8 mouse cellular contexts compared by ENCODE assay signal in the genomic region with DNA sequence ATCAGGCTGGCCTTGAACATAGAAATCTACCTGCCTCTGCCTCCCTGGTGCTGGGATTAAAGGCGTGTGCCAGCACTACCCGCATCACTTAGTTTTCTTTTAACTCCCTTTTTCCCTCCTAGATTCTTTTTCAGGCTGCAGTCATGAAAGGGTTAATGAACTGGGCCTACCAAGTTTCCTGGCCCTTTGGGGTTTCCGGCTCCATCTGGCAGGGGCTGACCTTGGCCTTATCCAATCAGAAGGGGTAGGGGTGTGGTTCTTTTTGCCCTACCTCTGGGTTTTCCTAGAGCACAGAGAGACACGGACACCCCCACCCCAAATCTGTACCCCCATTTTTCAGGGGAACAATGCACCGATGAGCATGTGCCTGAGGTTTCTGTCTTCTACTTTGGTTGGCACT. TPM values are rescaled to one million over a fixed set of nuclear protein-coding genes. Genes with fewer than 3 reads are reported as not detected.
A peak's percentile ranks its signal among the peaks of the same experiment; 100 is the strongest.
DNase-seq lines count a peak whose midpoint lies in the region; ATAC-seq and TF ChIP-seq lines count a peak whose summit lies in the region.

No protein-coding gene starts in this region.

- H3K4me1 ChIP-seq in kidney, adult 2 months (ENCODE audit: control insufficient read depth, insufficient read depth, low read length): peaks cover 4% of the 10 kb centered on the region; the same call in 1 of the 2 replicates
- peaks cover 18% of the 10 kb centered on the region; the same call in 1 of the 2 replicates for H3K4me1 ChIP-seq in lung, postnatal 0 days (ENCODE audit: insufficient read depth, low read depth, low read length)
- peaks cover 18% of the 10 kb centered on the region for H3K4me1 ChIP-seq in small intestine, adult 2 months (ENCODE audit: control insufficient read depth, insufficient read depth, insufficient read length, low read length)

- H3K9ac ChIP-seq in lung, postnatal 0 days (replicated peaks; ENCODE audit: low read depth): no peak overlapping the region; the same call in 1 of the 2 replicates

- H3K4me2 ChIP-seq in lung, postnatal 0 days (replicated peaks; ENCODE audit: low read depth, low read length): peak overlapping the region; percentile 44

- TF ChIP-seq CTCF in kidney, adult 2 months (conservative IDR thresholded peaks at IDR 0.05; ENCODE audit: insufficient read depth, insufficient read length, low read depth, low read length): no peak
- TF ChIP-seq CTCF in lung, postnatal 0 days (IDR thresholded peaks at IDR 0.05): no peak
- TF ChIP-seq CTCF in small intestine, adult 2 months (IDR thresholded peaks at IDR 0.05; ENCODE audit: extremely low read depth, insufficient read length, insufficient replicate concordance, low read depth, low read length): no peak

- TF ChIP-seq POLR2A in kidney, adult 2 months (IDR thresholded peaks at IDR 0.05; ENCODE audit: low read depth, low read length): no peak
- TF ChIP-seq POLR2A in small intestine, adult 2 months (IDR thresholded peaks at IDR 0.05; ENCODE audit: low read depth, low read length): no peak

- H3K9me3 ChIP-seq in lung, postnatal 0 days (ENCODE audit: low read length): no peaks in the 10 kb centered on the region

- no peak for TF ChIP-seq EP300 in lung, postnatal 0 days (IDR thresholded peaks at IDR 0.05)

- H3K4me3 ChIP-seq in kidney, adult 2 months (ENCODE audit: insufficient read depth, low read depth, low read length): no peak overlapping the region
- H3K4me3 ChIP-seq in lung, postnatal 0 days (ENCODE audit: low read depth, low read length): 0 out of 2 replicates have a peak overlapping the region, but pooled peaks have one; percentile 8
- H3K4me3 ChIP-seq in small intestine, adult 2 months (ENCODE audit: low read depth, low read length): no peak overlapping the region

- WGBS in kidney, adult 2 months: 19% methylated on average over 5 of the region's 5 CpGs
- 16% methylated on average over 5 of the region's 5 CpGs for WGBS in lung, postnatal 0 days
- WGBS in small intestine, adult 2 months: 23% methylated on average over 5 of the region's 5 CpGs

- no peak overlapping the region for H3K27ac ChIP-seq in kidney, adult 2 months (ENCODE audit: insufficient read depth, low read depth, low read length)
- H3K27ac ChIP-seq in lung, postnatal 0 days (ENCODE audit: low read length): peak overlapping the region; percentile 64; the same call in 1 of the 2 replicates
- peak overlapping the region; percentile 17; the same call in 1 of the 2 replicates for H3K27ac ChIP-seq in small intestine, adult 2 months (ENCODE audit: insufficient read depth, low read depth, low read length)

- peaks cover 11% of the 10 kb centered on the region for H3K36me3 ChIP-seq in kidney, adult 2 months (ENCODE audit: control insufficient read depth, insufficient read depth, low read length)
- peaks cover 20% of the 10 kb centered on the region for H3K36me3 ChIP-seq in lung, postnatal 0 days (ENCODE audit: insufficient read depth, low read length)
- H3K36me3 ChIP-seq in small intestine, adult 2 months (ENCODE audit: control insufficient read depth, insufficient read depth, low read length): peaks cover 46% of the 10 kb centered on the region

- peak; percentile 20; the same call in 1 of the 2 replicates for ATAC-seq in lung, postnatal 0 days

- H3K27me3 ChIP-seq in kidney, adult 2 months (replicated peaks; ENCODE audit: control insufficient read depth, insufficient read depth, low read length): no peaks in the 10 kb centered on the region
- no peaks in the 10 kb centered on the region for H3K27me3 ChIP-seq in lung, postnatal 0 days (replicated peaks; ENCODE audit: insufficient read depth, low read length)
- H3K27me3 ChIP-seq in small intestine, adult 2 months (ENCODE audit: control insufficient read depth, insufficient read depth, low read length): no peaks in the 10 kb centered on the region

- peak; percentile 55 for DNase-seq in right cerebral cortex, postnatal 4 days
- DNase-seq in right cerebral cortex, adult 2 months (ENCODE audit: low spot score in 2 of 2): no peak
- peak; percentile 82 for DNase-seq in embryo, embryonic 11 days
- peak; percentile 62 for DNase-seq in heart, adult 8-10 months (ENCODE audit: low spot score)
- peak; percentile 84 for DNase-seq in kidney, adult 2 months
- peak; percentile 92 for DNase-seq in lung, postnatal 0 days (ENCODE audit: low spot score)
- DNase-seq in frontal cortex, adult 2 months (ENCODE audit: extremely low spot score in 1 of 2, low spot score in 1 of 2): no peak

RNA-seq across cellular contexts. Expression of gene Mta2, which starts 3.1 kb away (rescaled TPM):
- 10 to 100 TPM; 28.2 to 33.7 (median 30.4) TPM for total RNA-seq in heart, adult 8-10 months (2022)
- polyA plus RNA-seq in kidney, adult 2 months (2012; rRNA removed): 16.9 and 19.8 TPM in 2 replicates
- polyA plus RNA-seq in lung, postnatal 0 days (2015; fragmentation: Nextera tagmentation; extraction: Ambion mirVana): 81.8 and 84.7 TPM in 2 replicates
- polyA plus RNA-seq in small intestine, adult 2 months (2012; rRNA removed): 15.0 and 21.7 TPM in 2 replicates
- polyA plus RNA-seq in frontal cortex, adult 2 months (2012; rRNA removed): 27.6 and 31.0 TPM in 2 replicates

RNA-seq across cellular contexts. Expression of gene Tut1, which starts 8.9 kb away (rescaled TPM):
- total RNA-seq in heart, adult 8-10 months (2022): 10 to 100 TPM in 1 of 4 experiments, 1 to 10 TPM in 3; 8.1 to 10.3 (median 8.6) TPM
- 14.1 and 14.3 TPM in 2 replicates for polyA plus RNA-seq in kidney, adult 2 months (2012; rRNA removed)
- 12.8 and 13.6 TPM in 2 replicates for polyA plus RNA-seq in lung, postnatal 0 days (2015; fragmentation: Nextera tagmentation; extraction: Ambion mirVana)
- 5.6 and 13.2 TPM in 2 replicates for polyA plus RNA-seq in small intestine, adult 2 months (2012; rRNA removed)
- polyA plus RNA-seq in frontal cortex, adult 2 months (2012; rRNA removed): 19.6 and 20.5 TPM in 2 replicates

RNA-seq across cellular contexts. Expression of gene Eml3, which starts 15.4 kb away (rescaled TPM):
- total RNA-seq in heart, adult 8-10 months (2022): 1 to 10 TPM; 7.2 to 9.1 (median 7.5) TPM
- 35.1 and 35.7 TPM in 2 replicates for polyA plus RNA-seq in kidney, adult 2 months (2012; rRNA removed)
- polyA plus RNA-seq in lung, postnatal 0 days (2015; fragmentation: Nextera tagmentation; extraction: Ambion mirVana): 28.6 and 30.5 TPM in 2 replicates
- polyA plus RNA-seq in small intestine, adult 2 months (2012; rRNA removed): 18.4 and 32.2 TPM in 2 replicates
- polyA plus RNA-seq in frontal cortex, adult 2 months (2012; rRNA removed): 13.9 and 14.1 TPM in 2 replicates

RNA-seq across cellular contexts. Expression of gene Rom1, which starts 15.6 kb away (rescaled TPM):
- total RNA-seq in heart, adult 8-10 months (2022): 10 to 100 TPM; 22.0 to 37.5 (median 28.1) TPM
- 12.0 and 13.9 TPM in 2 replicates for polyA plus RNA-seq in kidney, adult 2 months (2012; rRNA removed)
- 4.9 and 5.7 TPM in 2 replicates for polyA plus RNA-seq in lung, postnatal 0 days (2015; fragmentation: Nextera tagmentation; extraction: Ambion mirVana)
- 7.2 and 15.1 TPM in 2 replicates for polyA plus RNA-seq in small intestine, adult 2 months (2012; rRNA removed)
- polyA plus RNA-seq in frontal cortex, adult 2 months (2012; rRNA removed): 8.3 and 9.6 TPM in 2 replicates

RNA-seq across cellular contexts. Expression of gene Eef1g, which starts 22.1 kb away (rescaled TPM):
- 100 to 1,000 TPM; 209 to 232 (median 227) TPM for total RNA-seq in heart, adult 8-10 months (2022)
- polyA plus RNA-seq in kidney, adult 2 months (2012; rRNA removed): 203 and 236 TPM in 2 replicates
- 153 and 159 TPM in 2 replicates for polyA plus RNA-seq in lung, postnatal 0 days (2015; fragmentation: Nextera tagmentation; extraction: Ambion mirVana)
- 90.2 and 129 TPM in 2 replicates for polyA plus RNA-seq in small intestine, adult 2 months (2012; rRNA removed)
- polyA plus RNA-seq in frontal cortex, adult 2 months (2012; rRNA removed): 257 and 281 TPM in 2 replicates

Comparison
In these comparisons a context has a peak if more than half of its experiments do, and no peak if none do; other contexts are left out.
1. DNase-seq: peak in right cerebral cortex, postnatal 4 days (single experiment), embryo, embryonic 11 days (single experiment), heart, adult 8-10 months (single experiment), kidney, adult 2 months (single experiment) and lung, postnatal 0 days (single experiment); none in right cerebral cortex, adult 2 months (0 of 2) and frontal cortex, adult 2 months (0 of 2).